In genomic region chr15:88868024-88868742, GRCm38 (mm10) we compare ENCODE assay signal across 8 mouse cellular contexts. TPM values are rescaled to one million over a fixed set of nuclear protein-coding genes. Genes with fewer than 3 reads are reported as not detected.
A peak's percentile ranks its signal among the peaks of the same experiment; 100 is the strongest.
DNase-seq lines count a peak whose midpoint lies in the region; ATAC-seq and TF ChIP-seq lines count a peak whose summit lies in the region.

No protein-coding gene starts in this region.

- no peak overlapping the region for H3K4me3 ChIP-seq in hindbrain, embryonic 10.5 days
- no peak overlapping the region for H3K4me3 ChIP-seq in hindbrain, embryonic 16.5 days (ENCODE audit: low read length)
- H3K4me3 ChIP-seq in heart, embryonic 11.5 days (ENCODE audit: low read depth, low read length) = no peak overlapping the region
- H3K4me3 ChIP-seq in myocyte = no peak overlapping the region

- ATAC-seq in hindbrain, embryonic 16.5 days = no peak
- 0 out of 2 replicates have a peak, but pooled peaks have one; percentile 9 for ATAC-seq in heart, embryonic 11.5 days (replicated peaks; ENCODE audit: insufficient number of reproducible peaks, low FRiP score, low TSS enrichment)

- H3K27ac ChIP-seq in hindbrain, embryonic 10.5 days = peak overlapping the region; percentile 64; the same call in 1 of the 2 replicates
- H3K27ac ChIP-seq in hindbrain, embryonic 16.5 days (ENCODE audit: low read depth, low read length) = no peak overlapping the region
- H3K27ac ChIP-seq in heart, embryonic 11.5 days (ENCODE audit: low read depth, low read length) = peak overlapping the region; percentile 85

- no peak overlapping the region for H3K4me2 ChIP-seq in hindbrain, embryonic 16.5 days (ENCODE audit: low read length)
- H3K4me2 ChIP-seq in heart, embryonic 11.5 days = peak overlapping the region; percentile 44
- H3K4me2 ChIP-seq in myocyte (ENCODE audit: low read depth) = no peak overlapping the region

- peaks cover 54% of the 10 kb centered on the region for H3K4me1 ChIP-seq in hindbrain, embryonic 10.5 days (replicated peaks)
- peaks cover 16% of the 10 kb centered on the region for H3K4me1 ChIP-seq in hindbrain, embryonic 16.5 days (ENCODE audit: control insufficient read depth, insufficient read depth, low read depth, low read length)
- H3K4me1 ChIP-seq in heart, embryonic 11.5 days (ENCODE audit: control insufficient read depth, insufficient read depth, low read length) = peaks cover 46% of the 10 kb centered on the region

- TF ChIP-seq POLR2A in myocyte (IDR thresholded peaks at IDR 0.05; ENCODE audit: insufficient read length, low read depth) = no peak

- peak; percentile 28 for DNase-seq in hindbrain, embryonic 10.5 days (ENCODE audit: low spot score)
- DNase-seq in kidney, postnatal 14 days = peak; percentile 82
- no peak for DNase-seq in left cerebral cortex, postnatal 36 days (ENCODE audit: low spot score in 2 of 2)
- no peak for DNase-seq in right cerebral cortex, postnatal 14 days
- DNase-seq in thymus, postnatal 14 days = no peak

- H3K9me3 ChIP-seq in hindbrain, embryonic 10.5 days = no peaks in the 10 kb centered on the region; the same call in 1 of the 2 replicates
- H3K9me3 ChIP-seq in hindbrain, embryonic 16.5 days (ENCODE audit: control insufficient read depth, low read length) = no peaks in the 10 kb centered on the region
- H3K9me3 ChIP-seq in heart, embryonic 11.5 days (replicated peaks; ENCODE audit: control insufficient read depth, low read length) = no peaks in the 10 kb centered on the region

- WGBS in hindbrain, embryonic 10.5 days = 87% methylated on average over 6 of the region's 6 CpGs
- 93% methylated on average over 6 of the region's 6 CpGs for WGBS in hindbrain, embryonic 16.5 days
- WGBS in heart, embryonic 11.5 days (ENCODE audit: insufficient replicate concordance) = 50% methylated on average over 6 of the region's 6 CpGs

- H3K9ac ChIP-seq in hindbrain, embryonic 16.5 days (ENCODE audit: low read depth, low read length) = no peak overlapping the region
- no peak overlapping the region for H3K9ac ChIP-seq in heart, embryonic 11.5 days (ENCODE audit: low read depth, low read length)

- peaks cover 37% of the 10 kb centered on the region for H3K36me3 ChIP-seq in hindbrain, embryonic 10.5 days
- H3K36me3 ChIP-seq in hindbrain, embryonic 16.5 days (ENCODE audit: control insufficient read depth, insufficient read depth, low read length) = peaks cover 16% of the 10 kb centered on the region
- peaks cover 8% of the 10 kb centered on the region for H3K36me3 ChIP-seq in heart, embryonic 11.5 days (ENCODE audit: control insufficient read depth, insufficient read depth, low read length)
- peaks cover 10% of the 10 kb centered on the region for H3K36me3 ChIP-seq in myocyte (ENCODE audit: control insufficient read depth, insufficient read depth)

- H3K27me3 ChIP-seq in hindbrain, embryonic 10.5 days (ENCODE audit: insufficient read depth, poor library complexity, severe bottlenecking) = no peaks in the 10 kb centered on the region
- H3K27me3 ChIP-seq in hindbrain, embryonic 16.5 days (replicated peaks; ENCODE audit: control insufficient read depth, insufficient read depth, low read length) = no peaks in the 10 kb centered on the region
- no peaks in the 10 kb centered on the region for H3K27me3 ChIP-seq in heart, embryonic 11.5 days (ENCODE audit: control insufficient read depth, insufficient read depth, low read length)
- no peaks in the 10 kb centered on the region for H3K27me3 ChIP-seq in myocyte (ENCODE audit: control insufficient read depth, insufficient read depth, insufficient read length)

- intact Hi-C loops in left cerebral cortex, postnatal 36 days (cut with DNase I) = no loop called here

- peaks cover 12% of the 10 kb centered on the region for H3K79me2 ChIP-seq in myocyte (ENCODE audit: control insufficient read depth, insufficient read depth)

- H3ac ChIP-seq in myocyte (ENCODE audit: control insufficient read depth, insufficient read length) = no peak overlapping the region

TF ChIP-seq in myocyte, 11 proteins besides CTCF, POLR2A, EP300 and RAD21:
- TF ChIP-seq MYOG (IDR thresholded peaks at IDR 0.05; ENCODE audit: control insufficient read depth in 1 of 3, insufficient read depth in 1 of 3, insufficient read length in 2 of 3, low read depth in 2 of 3) (no peak), E2F4 (IDR thresholded peaks at IDR 0.05; ENCODE audit: insufficient read depth) (no peak), TCF3 (IDR thresholded peaks at IDR 0.05; ENCODE audit: insufficient read length, low read depth) (no peak), POLR2AphosphoS2 (IDR thresholded peaks at IDR 0.05; ENCODE audit: insufficient read length, low read depth) (peak; percentile 25), MYOD1 (IDR thresholded peaks at IDR 0.05; ENCODE audit: control insufficient read depth in 1 of 3, insufficient read length in 2 of 3, low read depth in 2 of 3) (no peak)

RNA-seq across cellular contexts. Expression of gene Pim3, which starts 6.2 kb away (rescaled TPM):
- 41.3 and 48.3 TPM in 2 replicates for polyA plus RNA-seq in hindbrain, embryonic 10.5 days (2016; fragmentation: Nextera tagmentation; extraction: Ambion mirVana)
- polyA plus RNA-seq in hindbrain, embryonic 16.5 days (2015; fragmentation: Nextera tagmentation; extraction: Ambion mirVana) = 71.4 and 77.4 TPM in 2 replicates
- 43.7 and 50.1 TPM in 2 replicates for polyA plus RNA-seq in heart, embryonic 11.5 days (2014; fragmentation: Nextera tagmentation; extraction: Ambion mirVana)
- polyA plus RNA-seq in myocyte (2012; fragmentation: generic; extraction: Trizol) = 26.9 TPM
- 10 to 100 TPM; 35.0 to 51.0 TPM for total RNA-seq in left cerebral cortex, postnatal 36 days (2021)

RNA-seq across cellular contexts. Expression of gene Creld2, which starts 48.7 kb away (rescaled TPM):
- polyA plus RNA-seq in hindbrain, embryonic 10.5 days (2016; fragmentation: Nextera tagmentation; extraction: Ambion mirVana) = 88.5 and 106 TPM in 2 replicates
- polyA plus RNA-seq in hindbrain, embryonic 16.5 days (2015; fragmentation: Nextera tagmentation; extraction: Ambion mirVana) = 61.0 and 61.9 TPM in 2 replicates
- 71.7 and 83.6 TPM in 2 replicates for polyA plus RNA-seq in heart, embryonic 11.5 days (2014; fragmentation: Nextera tagmentation; extraction: Ambion mirVana)
- polyA plus RNA-seq in myocyte (2012; fragmentation: generic; extraction: Trizol) = 49.3 TPM
- total RNA-seq in left cerebral cortex, postnatal 36 days (2021) = 10 to 100 TPM; 17.5 to 26.0 TPM

RNA-seq across cellular contexts. Expression of gene Alg12, which starts 49.1 kb away (rescaled TPM):
- polyA plus RNA-seq in hindbrain, embryonic 10.5 days (2016; fragmentation: Nextera tagmentation; extraction: Ambion mirVana) = 11.7 and 12.2 TPM in 2 replicates
- polyA plus RNA-seq in hindbrain, embryonic 16.5 days (2015; fragmentation: Nextera tagmentation; extraction: Ambion mirVana) = 9.5 and 10.1 TPM in 2 replicates
- 11.6 and 12.5 TPM in 2 replicates for polyA plus RNA-seq in heart, embryonic 11.5 days (2014; fragmentation: Nextera tagmentation; extraction: Ambion mirVana)
- 15.0 TPM for polyA plus RNA-seq in myocyte (2012; fragmentation: generic; extraction: Trizol)
- total RNA-seq in left cerebral cortex, postnatal 36 days (2021) = 10 to 100 TPM; 12.8 to 15.7 TPM

Comparison
In these comparisons a context has a peak if more than half of its experiments do, and no peak if none do; other contexts are left out.
1. DNase-seq: peak in hindbrain, embryonic 10.5 days (single experiment) and kidney, postnatal 14 days (single experiment); none in left cerebral cortex, postnatal 36 days (0 of 2), right cerebral cortex, postnatal 14 days (single experiment) and thymus, postnatal 14 days (single experiment).